Mouse (Mus musculus) olfactory bulb, adult 2 months (tissue): ENCODE data around the gene Tjap1. TPM values are rescaled to one million over a fixed set of nuclear protein-coding genes. Genes with fewer than 3 reads are reported as not detected.

Source experiments
- H3K27ac ChIP-seq: fragments of 200-500 bp; 2 replicates; pipeline ENCODE4 v1.5.1; 2012; ENCODE audit warnings: low read depth, low read length; ENCODE audit not compliant: insufficient read depth
- H3K4me1 ChIP-seq: fragments of 200-500 bp; 2 replicates; pipeline ENCODE4 v1.6.1; 2012; ENCODE audit warnings: low read length; ENCODE audit not compliant: control insufficient read depth, insufficient read depth
- H3K4me3 ChIP-seq: fragments of 200-500 bp; 2 replicates; pipeline ENCODE4 v1.5.1; 2012; ENCODE audit warnings: mild to moderate bottlenecking, low read depth, low read length, moderate library complexity; ENCODE audit not compliant: insufficient read depth
- CTCF ChIP-seq: fragments of 200-500 bp; IDR thresholded peaks from 2 replicates; pipeline ENCODE4 v1.5.1; 2012; ENCODE audit warnings: low read depth, mild to moderate bottlenecking, low read length, moderate library complexity; ENCODE audit not compliant: insufficient read depth
- POLR2A ChIP-seq: fragments of 200-500 bp; IDR thresholded peaks from 2 replicates; pipeline ENCODE4 v1.6.1; 2012; ENCODE audit warnings: mild to moderate bottlenecking, low read depth, low read length, moderate library complexity; ENCODE audit not compliant: insufficient read depth
- WGBS: fragments of 180-500 bp; shearing (Covaris S2); methylation state at CpG from one replicate; pipeline ENCODE4 v1.1.7; 2018; 5-methylcytosine and 5-hydroxymethylcytosine counted together
- polyA plus RNA-seq: library from polyadenylated mRNA; stranded (reverse); fragments of >200 nt; gene quantifications from 2 replicates; pipeline ENCODE4 v1.2.4, GENCODE M21; 2012; ENCODE audit warnings: low replicate concordance; ENCODE audit not compliant: missing spikeins, insufficient read depth, insufficient read length

The Tjap1 gene
- polyA plus RNA-seq, 1 experiment = not detected

GRCm38 (mm10) chr17:46236067-46236466, 46.8 kb downstream of the Tjap1 start:
- 89% methylated on average over 1 of the region's 1 CpGs for WGBS
- Histone ChIP-seq H3K4me3 (no peak overlapping the region), H3K27ac (no peak overlapping the region), H3K4me1 (no peaks in the 10 kb centered on the region)
- TF ChIP-seq CTCF (no peak), POLR2A (no peak)

- Histone ChIP-seq H3K27ac (no peak overlapping the region), H3K4me1 (no peaks in the 10 kb centered on the region), H3K4me3 (no peak overlapping the region)
- TF ChIP-seq CTCF = no peak
- WGBS = 86% methylated on average over 7 of the region's 7 CpGs
Measured at GRCm38 (mm10) chr17:46227576-46227975, 55.2 kb downstream of the Tjap1 start.

- TF ChIP-seq POLR2A = no peak
- TF ChIP-seq CTCF = no peak
- Histone ChIP-seq H3K4me3 (no peak overlapping the region), H3K27ac (no peak overlapping the region), H3K4me1 (no peaks in the 10 kb centered on the region)
- WGBS = 94% methylated on average over 3 of the region's 3 CpGs
Measured at GRCm38 (mm10) chr17:46221601-46222000, 61.2 kb downstream of the Tjap1 start.

- no peak overlapping the region for H3K27ac ChIP-seq
- no peak for TF ChIP-seq POLR2A
- no peak for TF ChIP-seq CTCF
- no peak overlapping the region for H3K4me3 ChIP-seq
- 83% methylated on average over 3 of the region's 3 CpGs for WGBS
- no peaks in the 10 kb centered on the region for H3K4me1 ChIP-seq
Measured at GRCm38 (mm10) chr17:46210550-46210949, 72.3 kb downstream of the Tjap1 start.

Other genes starting within 250 kb of the Tjap1 start
- gene Mrps18a, start 172.0 kb downstream of the Tjap1 start, polyA plus RNA-seq = not detected in 2 replicates
- gene Rsph9, start 138.8 kb downstream of the Tjap1 start, polyA plus RNA-seq = not detected in 2 replicates
- not detected in 2 replicates for gene Mad2l1bp, start 129.5 kb downstream of the Tjap1 start, polyA plus RNA-seq
- not detected in 2 replicates for gene Gtpbp2, start 122.0 kb downstream of the Tjap1 start, polyA plus RNA-seq
- gene Polh, start 80.4 kb downstream of the Tjap1 start, polyA plus RNA-seq = not detected in 2 replicates
- 150 TPM in 1 of 2 replicates, not detected in the other for gene Xpo5, start 80.2 kb downstream of the Tjap1 start, polyA plus RNA-seq
- not detected in 2 replicates for gene Polr1c, start 35.0 kb downstream of the Tjap1 start, polyA plus RNA-seq
- gene Yipf3, start 34.9 kb downstream of the Tjap1 start, polyA plus RNA-seq = not detected in 2 replicates
- not detected in 2 replicates for gene Lrrc73, start 29.5 kb downstream of the Tjap1 start, polyA plus RNA-seq
- not detected in 2 replicates for gene Dlk2, start 14.4 kb upstream of the Tjap1 start, polyA plus RNA-seq
- not detected in 2 replicates for gene Abcc10, start 45.3 kb upstream of the Tjap1 start, polyA plus RNA-seq
- gene Zfp318, start 100.7 kb upstream of the Tjap1 start, polyA plus RNA-seq = not detected in 2 replicates
- gene Crip3, start 145.9 kb upstream of the Tjap1 start, polyA plus RNA-seq = not detected in 2 replicates
- gene Slc22a7, start 155.4 kb upstream of the Tjap1 start, polyA plus RNA-seq = not detected in 2 replicates
- gene Ttbk1, start 204.6 kb upstream of the Tjap1 start, polyA plus RNA-seq = not detected in 2 replicates
- gene Dnph1, start 213.7 kb upstream of the Tjap1 start, polyA plus RNA-seq = not detected in 2 replicates